Mouse (Mus musculus) midbrain, embryonic 13.5 days (tissue): ENCODE measurements around the gene Agr3. TPM values are rescaled to one million over a fixed set of nuclear protein-coding genes. Genes with fewer than 3 reads are reported as not detected.

Experiments used
- ATAC-seq: fragments of 200-750 bp; cut with Nextera tagmentation; 2 replicates; pipeline ENCODE4 v1.8.0; 2017; ENCODE audit warnings: mild to moderate bottlenecking, moderate TSS enrichment, moderate library complexity
- H3K27ac ChIP-seq: fragments of 300-500 bp; sonication (generic); 2 replicates; pipeline ENCODE4 v1.5.1; 2015; ENCODE audit warnings: inconsistent platforms, mild to moderate bottlenecking, moderate library complexity
- H3K27me3 ChIP-seq: fragments of 300-500 bp; sonication (generic); 2 replicates; pipeline ENCODE4 v1.6.1; 2015; ENCODE audit warnings: mild to moderate bottlenecking, inconsistent platforms
- H3K36me3 ChIP-seq: fragments of 300-500 bp; sonication (generic); 2 replicates; pipeline ENCODE4 v1.6.1; 2015; ENCODE audit warnings: mild to moderate bottlenecking, inconsistent platforms
- H3K4me1 ChIP-seq: fragments of 300-500 bp; sonication (generic); replicated peaks from 2 replicates; pipeline ENCODE4 v1.6.1; 2015; ENCODE audit warnings: inconsistent platforms
- H3K4me2 ChIP-seq: fragments of 300-500 bp; sonication (generic); replicated peaks from 2 replicates; pipeline ENCODE4 v1.6.1; 2015; ENCODE audit warnings: moderate library complexity, mild to moderate bottlenecking, inconsistent platforms
- H3K4me3 ChIP-seq: fragments of 300-500 bp; sonication (generic); replicated peaks from 2 replicates; pipeline ENCODE4 v1.5.1; 2015; ENCODE audit warnings: mild to moderate bottlenecking, inconsistent platforms
- H3K9ac ChIP-seq: fragments of 300-500 bp; sonication (generic); replicated peaks from 2 replicates; pipeline ENCODE4 v1.6.1; 2015; ENCODE audit warnings: mild to moderate bottlenecking, inconsistent platforms
- H3K9me3 ChIP-seq: fragments of 300-500 bp; sonication (generic); 2 replicates; pipeline ENCODE4 v1.6.1; 2016; ENCODE audit warnings: mild to moderate bottlenecking, inconsistent platforms
- WGBS: fragments of 180-500 bp; shearing (Covaris S2); methylation state at CpG from one replicate; pipeline ENCODE4 v1.1.7; 2015; 5-methylcytosine and 5-hydroxymethylcytosine counted together
- polyA plus RNA-seq: library from polyadenylated mRNA; unstranded; fragments of >200 nt; fragmentation: Nextera tagmentation; extraction: Ambion mirVana; gene quantifications from 2 replicates; pipeline ENCODE4 v1.2.1, GENCODE M21; 2015

Gene Agr3
- polyA plus RNA-seq, 1 experiment from 2014 or later: not detected

GRCm38 (mm10) chr12:35993583-35993982 is 68.2 kb downstream of the Agr3 start:
- Histone ChIP-seq H3K9me3 (no peaks in the 10 kb centered on the region), H3K9ac (no peak overlapping the region), H3K36me3 (no peaks in the 10 kb centered on the region), H3K27ac (0 out of 2 replicates have a peak overlapping the region, but pooled peaks have one; percentile 30), H3K4me2 (no peak overlapping the region), H3K4me1 (peaks cover 26% of the 10 kb centered on the region), H3K4me3 (no peak overlapping the region), H3K27me3 (no peaks in the 10 kb centered on the region)
- ATAC-seq: no peak
- WGBS: 77% methylated on average over 3 of the region's 3 CpGs

DNA sequence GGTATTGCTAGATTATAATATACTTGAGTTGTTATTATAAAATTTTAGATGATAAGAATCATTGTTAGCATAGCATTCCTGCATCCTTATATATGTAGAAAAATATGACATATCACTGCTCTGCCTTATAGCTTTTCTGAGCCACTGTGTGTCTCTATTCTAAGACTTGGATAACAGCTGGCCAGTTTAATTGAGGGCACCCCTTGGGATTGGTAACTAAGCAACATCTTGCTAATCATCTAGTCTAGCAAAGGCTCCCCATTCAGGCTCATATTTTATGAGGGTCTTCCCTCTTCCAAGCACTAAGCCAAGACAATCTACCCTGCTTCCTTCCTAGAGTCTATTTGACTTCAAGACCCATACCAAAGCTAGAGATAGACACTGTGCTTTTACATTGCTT is 68.7 kb downstream of the Agr3 start:
- H3K36me3 ChIP-seq: no peaks in the 10 kb centered on the region
- H3K4me2 ChIP-seq: no peak overlapping the region
- no peaks in the 10 kb centered on the region for H3K27me3 ChIP-seq
- H3K27ac ChIP-seq: peak overlapping the region; percentile 68
- no peak overlapping the region for H3K9ac ChIP-seq
- H3K4me1 ChIP-seq: peaks cover 26% of the 10 kb centered on the region
- H3K4me3 ChIP-seq: no peak overlapping the region
- no peaks in the 10 kb centered on the region for H3K9me3 ChIP-seq
- peak; percentile 70 for ATAC-seq

- ATAC-seq: no peak; the same call in 1 of the 2 replicates
- no peak overlapping the region for H3K27ac ChIP-seq
- H3K36me3 ChIP-seq: no peaks in the 10 kb centered on the region
- H3K4me3 ChIP-seq: no peak overlapping the region
- no peaks in the 10 kb centered on the region for H3K9me3 ChIP-seq
- H3K9ac ChIP-seq: no peak overlapping the region
- peaks cover 26% of the 10 kb centered on the region for H3K4me1 ChIP-seq
- no peaks in the 10 kb centered on the region for H3K27me3 ChIP-seq
- H3K4me2 ChIP-seq: no peak overlapping the region
- 24% methylated on average over 5 of the region's 5 CpGs for WGBS
Observed at GRCm38 (mm10) chr12:35995799-35996198, 70.4 kb downstream of the Agr3 start.

Other genes with a start within 250 kb of the Agr3 start
- 0.98 and 1.3 TPM in 2 replicates for gene Agr2, start 67.3 kb downstream of the Agr3 start, polyA plus RNA-seq
- 361 and 381 TPM in 2 replicates for gene Tspan13, start 116.9 kb downstream of the Agr3 start, polyA plus RNA-seq
- 51.1 and 56.8 TPM in 2 replicates for gene Ankmy2, start 231.5 kb downstream of the Agr3 start, polyA plus RNA-seq
- 388 and 407 TPM in 2 replicates for gene Bzw2, start 232.5 kb downstream of the Agr3 start, polyA plus RNA-seq